Mouse (Mus musculus) G1E (cell line): ENCODE data around the gene Ptprb. TPM values are rescaled to one million over a fixed set of nuclear protein-coding genes. Genes with fewer than 3 reads are reported as not detected.

ENCODE experiments used
- ATAC-seq: 2 replicates; pipeline ENCODE4 v1.8.0; 2016; ENCODE audit warnings: mild to moderate bottlenecking; ENCODE audit not compliant: insufficient number of reproducible peaks, poor library complexity, low FRiP score, severe bottlenecking; ENCODE audit errors: extremely low read depth
- DNase-seq: peaks from one replicate; pipeline ENCODE4 v3.0.0; 2012; ENCODE audit warnings: low spot score
- H3K27me3 ChIP-seq: 2 replicates; pipeline ENCODE4 v1.6.1; 2012; ENCODE audit warnings: mild to moderate bottlenecking, low read length, inconsistent platforms; ENCODE audit not compliant: insufficient read depth
- H3K36me3 ChIP-seq: replicated peaks from 2 replicates; pipeline ENCODE3; 2012; ENCODE audit warnings: mild to moderate bottlenecking, inconsistent platforms
- H3K4me1 ChIP-seq: 2 replicates; pipeline ENCODE4 v1.6.1; 2012; ENCODE audit warnings: low read depth, low read length, inconsistent platforms, mixed read lengths; ENCODE audit not compliant: insufficient read depth
- H3K4me3 ChIP-seq: 2 replicates; pipeline ENCODE4 v1.5.1; 2012; ENCODE audit warnings: low read depth, mild to moderate bottlenecking, inconsistent platforms, low read length, moderate library complexity, mixed read lengths
- H3K9me3 ChIP-seq: replicated peaks from 2 replicates; pipeline ENCODE4 v1.6.1; 2012; ENCODE audit warnings: inconsistent platforms
- CTCF ChIP-seq: IDR thresholded peaks from 2 replicates; pipeline ENCODE4 v1.5.1; 2012; ENCODE audit warnings: low read depth, low read length, inconsistent platforms, mixed read lengths
- GATA1 ChIP-seq: IDR thresholded peaks from 2 replicates; pipeline ENCODE4 v1.6.1; 2012; ENCODE audit warnings: borderline replicate concordance, low read length, inconsistent platforms, mixed read lengths
- GATA2 ChIP-seq: IDR thresholded peaks from 2 replicates; pipeline ENCODE4 v1.6.1; 2012; ENCODE audit warnings: low read depth, low read length, inconsistent platforms, borderline replicate concordance
- POLR2AphosphoS5 ChIP-seq: IDR thresholded peaks from 2 replicates; pipeline ENCODE4 v1.6.1; 2012; ENCODE audit warnings: low read depth, low read length, inconsistent platforms; ENCODE audit not compliant: insufficient replicate concordance
- TAL1 ChIP-seq: conservative IDR thresholded peaks from 2 replicates; pipeline ENCODE4 v1.6.1; 2012; ENCODE audit warnings: low read depth, low read length, inconsistent platforms, mixed read lengths
- polyA plus RNA-seq: library from polyadenylated mRNA; stranded (reverse); fragments of >175 nt; gene quantifications from 2 replicates; pipeline ENCODE4 v1.2.3, GENCODE M21; 2012
- total RNA-seq, 2 experiments: library from RNA; stranded (forward) in 1 of 2; stranded (reverse) in 1 of 2; fragments of 200-1000 nt in 1 of 2; fragments of >200 nt in 1 of 2; fragmentation: Nextera tagmentation in 1 of 2; gene quantifications; 2 replicates each; pipeline ENCODE4 v1.2.3; 2014 to 2017

Gene Ptprb
- total and polyA plus RNA-seq, 3 experiments = 0.44 TPM; not detected in 2

GRCm38 (mm10) chr10:116370991-116371725 is 95.8 kb downstream of the Ptprb start:
- Histone ChIP-seq H3K4me1 (no peaks in the 10 kb centered on the region), H3K36me3 (no peaks in the 10 kb centered on the region), H3K4me3 (no peak overlapping the region), H3K27me3 (no peaks in the 10 kb centered on the region), H3K9me3 (peaks cover 41% of the 10 kb centered on the region)
- DNase-seq = no peak
- ATAC-seq = no peak
- TF ChIP-seq GATA2 (no peak), GATA1 (no peak), CTCF (no peak)

- TF ChIP-seq CTCF (no peak), TAL1 (no peak), GATA1 (no peak), POLR2AphosphoS5 (no peak)
- no peak for DNase-seq
- H3K27me3 ChIP-seq = no peaks in the 10 kb centered on the region
- H3K36me3 ChIP-seq = no peaks in the 10 kb centered on the region
- ATAC-seq = no peak
- H3K9me3 ChIP-seq = peaks cover 37% of the 10 kb centered on the region
- no peaks in the 10 kb centered on the region for H3K4me1 ChIP-seq
- no peak overlapping the region for H3K4me3 ChIP-seq
Observed at GRCm38 (mm10) chr10:116374111-116374510, 98.8 kb downstream of the Ptprb start.

GRCm38 (mm10) chr10:116376853-116377252 is 101.5 kb downstream of the Ptprb start:
- H3K36me3 ChIP-seq = no peaks in the 10 kb centered on the region
- H3K4me1 ChIP-seq = no peaks in the 10 kb centered on the region
- no peak overlapping the region for H3K4me3 ChIP-seq
- DNase-seq (no peak), ATAC-seq (no peak)
- no peaks in the 10 kb centered on the region for H3K27me3 ChIP-seq
- TF ChIP-seq GATA2 (no peak), GATA1 (no peak), POLR2AphosphoS5 (no peak), CTCF (no peak), TAL1 (no peak)
- H3K9me3 ChIP-seq = peaks cover 45% of the 10 kb centered on the region

GRCm38 (mm10) chr10:116382826-116383685 is 107.7 kb downstream of the Ptprb start:
- no peaks in the 10 kb centered on the region for H3K27me3 ChIP-seq
- TF ChIP-seq GATA2 = no peak
- no peak for TF ChIP-seq CTCF
- TF ChIP-seq GATA1 = no peak
- TF ChIP-seq POLR2AphosphoS5 = no peak
- TF ChIP-seq TAL1 = no peak
- no peaks in the 10 kb centered on the region for H3K4me1 ChIP-seq
- no peak for DNase-seq
- no peak for ATAC-seq
- no peaks in the 10 kb centered on the region for H3K36me3 ChIP-seq
- peaks cover 53% of the 10 kb centered on the region for H3K9me3 ChIP-seq
- H3K4me3 ChIP-seq = no peak overlapping the region

GRCm38 (mm10) chr10:116384401-116384800 is 109.1 kb downstream of the Ptprb start:
- ATAC-seq (no peak), DNase-seq (no peak)
- TF ChIP-seq POLR2AphosphoS5 = no peak
- TF ChIP-seq CTCF = no peak
- no peak for TF ChIP-seq TAL1
- TF ChIP-seq GATA2 = no peak
- no peak for TF ChIP-seq GATA1
- Histone ChIP-seq H3K36me3 (no peaks in the 10 kb centered on the region), H3K9me3 (peaks cover 54% of the 10 kb centered on the region), H3K4me1 (no peaks in the 10 kb centered on the region), H3K27me3 (no peaks in the 10 kb centered on the region), H3K4me3 (no peak overlapping the region)

- TF ChIP-seq GATA2 = no peak
- TF ChIP-seq POLR2AphosphoS5 = no peak
- TF ChIP-seq CTCF = no peak
- TF ChIP-seq TAL1 = no peak
- no peak for TF ChIP-seq GATA1
- peaks cover 42% of the 10 kb centered on the region for H3K9me3 ChIP-seq
- ATAC-seq = no peak
- H3K27me3 ChIP-seq = no peaks in the 10 kb centered on the region
- H3K4me1 ChIP-seq = no peaks in the 10 kb centered on the region
- DNase-seq = no peak
- no peaks in the 10 kb centered on the region for H3K36me3 ChIP-seq
- no peak overlapping the region for H3K4me3 ChIP-seq
Observed at GRCm38 (mm10) chr10:116386391-116386885, 111.1 kb downstream of the Ptprb start.

GRCm38 (mm10) chr10:116388840-116389239 is 113.5 kb downstream of the Ptprb start:
- H3K36me3 ChIP-seq = no peaks in the 10 kb centered on the region
- TF ChIP-seq CTCF = no peak
- TF ChIP-seq TAL1 = no peak
- no peak for TF ChIP-seq GATA2
- TF ChIP-seq GATA1 = no peak
- no peak for TF ChIP-seq POLR2AphosphoS5
- DNase-seq (no peak), ATAC-seq (no peak)
- no peaks in the 10 kb centered on the region for H3K4me1 ChIP-seq
- peaks cover 36% of the 10 kb centered on the region for H3K9me3 ChIP-seq
- H3K4me3 ChIP-seq = no peak overlapping the region
- no peaks in the 10 kb centered on the region for H3K27me3 ChIP-seq
